17 mouse cellular contexts compared by ENCODE assay signal in the genomic region with DNA sequence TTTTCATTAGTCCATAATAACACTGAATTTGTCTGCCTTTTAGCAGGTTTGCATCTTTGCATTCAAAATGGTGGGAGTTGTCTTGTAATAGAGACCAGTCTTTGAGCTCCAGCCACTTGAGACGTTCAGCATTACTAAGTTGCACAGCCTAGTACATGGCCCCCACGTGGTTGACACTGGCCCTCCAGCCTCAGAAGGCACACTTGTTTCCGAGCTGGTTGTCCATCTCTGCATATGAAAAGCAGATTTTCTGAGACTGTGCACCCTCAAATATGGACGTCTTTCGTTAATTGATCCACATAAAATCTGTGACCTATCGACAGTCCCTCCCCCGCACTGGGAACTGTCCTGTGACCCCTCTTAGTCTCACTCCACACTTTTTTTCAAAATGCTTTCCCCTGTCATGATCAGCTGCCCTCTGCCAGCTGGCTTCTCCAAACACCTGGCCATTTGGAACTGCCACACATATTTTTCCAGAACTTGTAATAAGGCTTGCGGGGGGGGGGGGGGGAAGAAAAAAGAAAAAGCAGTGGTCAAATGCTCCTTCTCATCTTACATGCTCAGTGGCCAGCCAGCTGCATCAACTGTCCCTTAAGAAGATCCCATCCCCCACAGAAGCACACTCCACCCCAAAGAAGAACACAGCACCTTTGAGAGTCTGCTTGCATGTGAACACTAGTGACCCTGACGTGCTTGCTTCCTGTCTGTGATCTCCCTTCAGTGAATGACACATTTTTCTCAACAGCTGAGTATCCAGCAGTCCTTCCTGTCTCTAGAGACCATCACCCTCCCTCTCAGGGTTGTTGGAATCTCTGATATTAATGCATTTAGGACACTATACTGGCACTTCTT.
DNase-seq lines count a peak whose midpoint lies in the region; ATAC-seq and TF ChIP-seq lines count a peak whose summit lies in the region.
"Had no signal": no experiment of that assay in that cellular context is flagged by ENCODE, and none has a peak within 500 bp of the region (broad histone marks: within the 10 kb centered on the region; RNA-seq: fewer than 3 reads in every experiment).

No protein-coding gene starts in this region.

- H3K36me3 ChIP-seq in heart, embryonic 10.5 days, result no peaks in the 10 kb centered on the region
- no peaks in the 10 kb centered on the region for H3K36me3 ChIP-seq in heart, adult 2 months (ENCODE audit: control insufficient read depth, insufficient read depth, low read length)
- H3K36me3 ChIP-seq in kidney, embryonic 16.5 days (ENCODE audit: insufficient read depth, low read length), result no peaks in the 10 kb centered on the region
- H3K36me3 ChIP-seq in C2C12 (ENCODE audit: control insufficient read depth, insufficient read depth), result no peaks in the 10 kb centered on the region
- no peaks in the 10 kb centered on the region for H3K36me3 ChIP-seq in embryonic facial prominence, embryonic 14.5 days (ENCODE audit: control insufficient read depth, insufficient read depth, low read length)
- H3K36me3 ChIP-seq: midbrain, embryonic 10.5 days had no signal

- no peak overlapping the region for H3K9ac ChIP-seq in heart, adult 2 months (ENCODE audit: low read depth, low read length)
- H3K9ac ChIP-seq in kidney, embryonic 16.5 days (replicated peaks; ENCODE audit: low read length), result no peak overlapping the region
- no peak overlapping the region for H3K9ac ChIP-seq in embryonic facial prominence, embryonic 14.5 days (ENCODE audit: low read depth, low read length)
- H3K9ac ChIP-seq: hindbrain, embryonic 14.5 days; liver, embryonic 14.5 days had no signal

- ATAC-seq in kidney, embryonic 16.5 days (ENCODE audit: low FRiP score, low TSS enrichment), result no peak
- ATAC-seq in embryonic facial prominence, embryonic 14.5 days (ENCODE audit: low read depth), result peak; percentile 63; the same call in 1 of the 2 replicates
- ATAC-seq in cerebellum, adult (ENCODE audit: insufficient number of reproducible peaks, low FRiP score, low TSS enrichment), result no peak
- ATAC-seq: forebrain, embryonic 16.5 days had no signal

- intact Hi-C loops in heart, adult 2 months (cut with DNase I), result no loop called here

- no peak for TF ChIP-seq CTCF in heart, adult 2 months (IDR thresholded peaks at IDR 0.05)
- no peak for TF ChIP-seq CTCF in C2C12 (IDR thresholded peaks at IDR 0.05; ENCODE audit: control insufficient read depth, insufficient read depth, insufficient read length)

- H3K79me2 ChIP-seq in heart, adult 2 months (replicated peaks; ENCODE audit: control insufficient read depth, insufficient read depth, low read length), result no peaks in the 10 kb centered on the region
- H3K79me2 ChIP-seq in C2C12 (ENCODE audit: control insufficient read depth, insufficient read depth), result no peaks in the 10 kb centered on the region

- H3K79me3 ChIP-seq in C2C12 (ENCODE audit: low read depth), result no peaks in the 10 kb centered on the region

- no peak overlapping the region for H3K4me3 ChIP-seq in heart, embryonic 10.5 days
- no peak overlapping the region for H3K4me3 ChIP-seq in heart, adult 2 months
- no peak overlapping the region for H3K4me3 ChIP-seq in kidney, embryonic 16.5 days (ENCODE audit: low read length)
- H3K4me3 ChIP-seq in C2C12 (ENCODE audit: insufficient read depth, poor library complexity, severe bottlenecking), result no peak overlapping the region
- H3K4me3 ChIP-seq in embryonic facial prominence, embryonic 14.5 days (ENCODE audit: low read depth, low read length), result no peak overlapping the region
- H3K4me3 ChIP-seq: midbrain, embryonic 10.5 days had no signal

- no peak for DNase-seq in heart, embryonic 10.5 days (ENCODE audit: low spot score)
- DNase-seq in heart, adult 2 months, result no peak
- no peak for DNase-seq in kidney, postnatal 4 days
- peak; percentile 57 for DNase-seq in embryonic facial prominence, embryonic 14.5 days (ENCODE audit: low spot score)
- no peak for DNase-seq in adipocyte (ENCODE audit: low spot score)
- DNase-seq: adrenal gland, postnatal 10 days; B cell, adult 2 months; cerebellum, postnatal 14 days; kidney, adult 18-20 months; thymus, adult 2 months had no signal

- no peak overlapping the region for H3ac ChIP-seq in C2C12 (ENCODE audit: control insufficient read depth, insufficient read length, low read depth)

- WGBS in heart, embryonic 10.5 days, result 66% methylated on average over 9 of the region's 9 CpGs
- 78% methylated on average over 9 of the region's 9 CpGs for WGBS in heart, adult 2 months
- 32% methylated on average over 8 of the region's 9 CpGs for WGBS in kidney, embryonic 16.5 days
- WGBS in embryonic facial prominence, embryonic 14.5 days, result 43% methylated on average over 9 of the region's 9 CpGs

- peak overlapping the region; percentile 49; the same call in 1 of the 2 replicates for H3K27ac ChIP-seq in heart, embryonic 10.5 days
- no peak overlapping the region for H3K27ac ChIP-seq in heart, adult 2 months
- H3K27ac ChIP-seq in kidney, embryonic 16.5 days (ENCODE audit: low read length), result peak overlapping the region; percentile 19; the same call in 1 of the 2 replicates
- H3K27ac ChIP-seq in embryonic facial prominence, embryonic 14.5 days (replicated peaks; ENCODE audit: low read depth, low read length), result no peak overlapping the region; the same call in 1 of the 2 replicates
- H3K27ac ChIP-seq: hindbrain, embryonic 14.5 days; liver, embryonic 14.5 days had no signal

- H3K9me3 ChIP-seq in heart, embryonic 10.5 days, result no peaks in the 10 kb centered on the region
- H3K9me3 ChIP-seq in kidney, embryonic 16.5 days (ENCODE audit: low read length), result no peaks in the 10 kb centered on the region
- H3K9me3 ChIP-seq in embryonic facial prominence, embryonic 14.5 days (ENCODE audit: control insufficient read depth, low read length), result no peaks in the 10 kb centered on the region
- H3K9me3 ChIP-seq: midbrain, embryonic 10.5 days had no signal

- peaks cover 42% of the 10 kb centered on the region for H3K4me1 ChIP-seq in heart, embryonic 10.5 days
- H3K4me1 ChIP-seq in heart, adult 2 months (ENCODE audit: control insufficient read depth, insufficient read depth, low read length), result no peaks in the 10 kb centered on the region
- H3K4me1 ChIP-seq in kidney, embryonic 16.5 days (ENCODE audit: insufficient read depth, low read length), result peaks cover 36% of the 10 kb centered on the region
- H3K4me1 ChIP-seq in embryonic facial prominence, embryonic 14.5 days (ENCODE audit: control insufficient read depth, insufficient read depth, low read length), result peaks cover 5% of the 10 kb centered on the region; the same call in 1 of the 2 replicates

- no peaks in the 10 kb centered on the region for H3K27me3 ChIP-seq in heart, embryonic 10.5 days (ENCODE audit: insufficient read depth, poor library complexity, severe bottlenecking)
- H3K27me3 ChIP-seq in heart, adult 2 months (ENCODE audit: control insufficient read depth, insufficient read depth, low read length), result no peaks in the 10 kb centered on the region
- H3K27me3 ChIP-seq in kidney, embryonic 16.5 days (ENCODE audit: insufficient read depth, low read length), result no peaks in the 10 kb centered on the region
- H3K27me3 ChIP-seq in C2C12 (ENCODE audit: control insufficient read depth, insufficient read depth, insufficient read length), result peaks cover 3% of the 10 kb centered on the region
- no peaks in the 10 kb centered on the region for H3K27me3 ChIP-seq in embryonic facial prominence, embryonic 14.5 days (replicated peaks; ENCODE audit: control insufficient read depth, insufficient read depth, low read length)

- H3K4me2 ChIP-seq in kidney, embryonic 16.5 days (replicated peaks; ENCODE audit: low read depth, low read length), result no peak overlapping the region
- no peak overlapping the region for H3K4me2 ChIP-seq in embryonic facial prominence, embryonic 14.5 days (ENCODE audit: low read depth, low read length)
- H3K4me2 ChIP-seq: hindbrain, embryonic 14.5 days had no signal

- TF ChIP-seq EP300 in heart, adult 2 months (IDR thresholded peaks at IDR 0.05; ENCODE audit: insufficient read depth, low read depth, low read length), result no peak

- TF ChIP-seq POLR2A in heart, adult 2 months (IDR thresholded peaks at IDR 0.05; ENCODE audit: insufficient read depth, low read depth, low read length), result no peak

TF ChIP-seq in C2C12, 6 proteins besides CTCF, POLR2A, EP300 and RAD21:
- TF ChIP-seq MAX (IDR thresholded peaks at IDR 0.05) (no peak), MYOG (IDR thresholded peaks at IDR 0.05; ENCODE audit: control insufficient read depth, extremely low read depth, insufficient read length) (no peak), USF1 (IDR thresholded peaks at IDR 0.05; ENCODE audit: low read depth) (no peak), MYOD1 (IDR thresholded peaks at IDR 0.05; ENCODE audit: control insufficient read depth, insufficient read length, low read depth) (peak; percentile 62)
TF ChIP-seq in C2C12: peak in this region for 1.

Comparison
In these comparisons a context has a peak if more than half of its experiments do, and no peak if none do; other contexts are left out.
1. H3K27ac ChIP-seq: peak in heart, embryonic 10.5 days (single experiment) and kidney, embryonic 16.5 days (single experiment); none in heart, adult 2 months (single experiment) and embryonic facial prominence, embryonic 14.5 days (single experiment).